Mouse (Mus musculus): ENCODE results near the gene Sufu.

Gene Sufu

GRCm38 (mm10) chr19:46514387-46514786 is 117.7 kb downstream of the Sufu start:
- DNase-seq (ENCODE audit: low spot score in 2 of 2) = no peak

- DNase-seq (ENCODE audit: low spot score in 2 of 2) = no peak
These were observed 118.7 kb downstream of the Sufu start for GRCm38 (mm10) chr19:46515287-46515821.

- DNase-seq (ENCODE audit: low spot score in 2 of 2) = no peak
These were observed 120.2 kb downstream of the Sufu start for GRCm38 (mm10) chr19:46516667-46517528.

- no peak for DNase-seq (ENCODE audit: low spot score in 2 of 2)
These were observed 121.0 kb downstream of the Sufu start for GRCm38 (mm10) chr19:46517529-46518351.

- no peak for DNase-seq (ENCODE audit: low spot score in 2 of 2)
These were observed 121.7 kb downstream of the Sufu start for GRCm38 (mm10) chr19:46518352-46518787.

GRCm38 (mm10) chr19:46518828-46519621 is 122.3 kb downstream of the Sufu start:
- DNase-seq (ENCODE audit: low spot score in 2 of 2) = no peak

GRCm38 (mm10) chr19:46521698-46522097 is 125.0 kb downstream of the Sufu start:
- DNase-seq (ENCODE audit: low spot score in 2 of 2) = no peak

GRCm38 (mm10) chr19:46522433-46523044 is 125.8 kb downstream of the Sufu start:
- DNase-seq (ENCODE audit: low spot score in 2 of 2) = peak in 1 of 2 experiments; percentile 41

- DNase-seq (ENCODE audit: low spot score in 2 of 2) = peak in 1 of 2 experiments; percentile 7
These were observed 126.4 kb downstream of the Sufu start for GRCm38 (mm10) chr19:46523131-46523479.

GRCm38 (mm10) chr19:46523480-46524151 is 126.9 kb downstream of the Sufu start:
- peak; percentile 45 to 55 for DNase-seq (ENCODE audit: low spot score in 2 of 2)

GRCm38 (mm10) chr19:46524152-46524544 is 127.5 kb downstream of the Sufu start:
- no peak for DNase-seq (ENCODE audit: low spot score in 2 of 2)

GRCm38 (mm10) chr19:46524601-46525321 is 128.1 kb downstream of the Sufu start:
- DNase-seq (ENCODE audit: low spot score in 2 of 2) = peak; percentile 90 to 93

- DNase-seq (ENCODE audit: low spot score in 2 of 2) = no peak
These were observed 129.3 kb downstream of the Sufu start for GRCm38 (mm10) chr19:46525691-46526631.

GRCm38 (mm10) chr19:46527632-46528528 is 131.2 kb downstream of the Sufu start:
- no peak for DNase-seq (ENCODE audit: low spot score in 2 of 2)

GRCm38 (mm10) chr19:46528529-46529213 is 132.0 kb downstream of the Sufu start:
- peak; percentile 79 to 80 for DNase-seq (ENCODE audit: low spot score in 2 of 2)

- DNase-seq (ENCODE audit: low spot score in 2 of 2) = no peak
These were observed 133.1 kb downstream of the Sufu start for GRCm38 (mm10) chr19:46529601-46530448.
